Mouse (Mus musculus) embryonic facial prominence, embryonic 11.5 days (tissue): ENCODE data around the gene Srsf12. TPM values are rescaled to one million over a fixed set of nuclear protein-coding genes. Genes with fewer than 3 reads are reported as not detected.
A peak's percentile ranks its signal among the peaks of the same experiment; 100 is the strongest.

Experiments used
- ATAC-seq: fragments of 200-750 bp; cut with Nextera tagmentation; replicated peaks from 2 replicates; pipeline ENCODE4 v1.8.0; 2017; ENCODE audit warnings: low read depth; ENCODE audit not compliant: insufficient number of reproducible peaks, low FRiP score, low TSS enrichment
- DNase-seq: peaks from one replicate; pipeline ENCODE4 v3.0.0-alpha.2; 2015; ENCODE audit warnings: low spot score
- H3K27ac ChIP-seq: fragments of 300-500 bp; sonication (generic); replicated peaks from 2 replicates; pipeline ENCODE4 v1.5.1; 2014; ENCODE audit warnings: mild to moderate bottlenecking, low read depth, low read length, control low read depth
- H3K27me3 ChIP-seq: fragments of 300-500 bp; sonication (generic); 2 replicates; pipeline ENCODE4 v1.6.1; 2014; ENCODE audit warnings: mild to moderate bottlenecking, low read length, moderate library complexity, mixed read lengths; ENCODE audit not compliant: control insufficient read depth, insufficient read depth
- H3K36me3 ChIP-seq: fragments of 300-500 bp; sonication (generic); replicated peaks from 2 replicates; pipeline ENCODE4 v1.6.1; 2014; ENCODE audit warnings: low read depth, mild to moderate bottlenecking, low read length, moderate library complexity, mixed read lengths; ENCODE audit not compliant: control insufficient read depth, insufficient read depth
- H3K4me1 ChIP-seq: fragments of 300-500 bp; sonication (generic); 2 replicates; pipeline ENCODE4 v1.6.1; 2014; ENCODE audit warnings: low read length, mixed read lengths; ENCODE audit not compliant: control insufficient read depth, insufficient read depth
- H3K4me2 ChIP-seq: fragments of 300-500 bp; sonication (generic); 2 replicates; pipeline ENCODE4 v1.6.1; 2014; ENCODE audit warnings: low read depth, mild to moderate bottlenecking, control low read depth, low read length, moderate library complexity
- H3K4me3 ChIP-seq: fragments of 300-500 bp; sonication (generic); 2 replicates; pipeline ENCODE4 v1.5.1; 2014; ENCODE audit warnings: low read depth, low read length, control low read depth
- H3K9ac ChIP-seq: fragments of 300-500 bp; sonication (generic); replicated peaks from 2 replicates; pipeline ENCODE4 v1.6.1; 2014; ENCODE audit warnings: mild to moderate bottlenecking, control low read depth, low read length
- H3K9me3 ChIP-seq: fragments of 300-500 bp; sonication (generic); replicated peaks from 2 replicates; pipeline ENCODE4 v1.6.1; 2016; ENCODE audit warnings: mild to moderate bottlenecking, low read length, inconsistent platforms, mixed read lengths; ENCODE audit not compliant: control insufficient read depth
- WGBS: fragments of 180-500 bp; shearing (Covaris S2); extraction: QIAGEN DNeasy Blood & Tissue Kit; methylation state at CpG from one replicate; pipeline ENCODE4 v1.1.7; 2014; 5-methylcytosine and 5-hydroxymethylcytosine counted together
- polyA plus RNA-seq: library from polyadenylated mRNA; unstranded; fragments of >200 nt; fragmentation: Nextera tagmentation; extraction: Ambion mirVana; gene quantifications from 2 replicates; pipeline ENCODE4 v1.2.1, GENCODE M21; 2014

The Srsf12 gene
- 8.5 and 10.8 TPM in 2 replicates for polyA plus RNA-seq

DNA sequence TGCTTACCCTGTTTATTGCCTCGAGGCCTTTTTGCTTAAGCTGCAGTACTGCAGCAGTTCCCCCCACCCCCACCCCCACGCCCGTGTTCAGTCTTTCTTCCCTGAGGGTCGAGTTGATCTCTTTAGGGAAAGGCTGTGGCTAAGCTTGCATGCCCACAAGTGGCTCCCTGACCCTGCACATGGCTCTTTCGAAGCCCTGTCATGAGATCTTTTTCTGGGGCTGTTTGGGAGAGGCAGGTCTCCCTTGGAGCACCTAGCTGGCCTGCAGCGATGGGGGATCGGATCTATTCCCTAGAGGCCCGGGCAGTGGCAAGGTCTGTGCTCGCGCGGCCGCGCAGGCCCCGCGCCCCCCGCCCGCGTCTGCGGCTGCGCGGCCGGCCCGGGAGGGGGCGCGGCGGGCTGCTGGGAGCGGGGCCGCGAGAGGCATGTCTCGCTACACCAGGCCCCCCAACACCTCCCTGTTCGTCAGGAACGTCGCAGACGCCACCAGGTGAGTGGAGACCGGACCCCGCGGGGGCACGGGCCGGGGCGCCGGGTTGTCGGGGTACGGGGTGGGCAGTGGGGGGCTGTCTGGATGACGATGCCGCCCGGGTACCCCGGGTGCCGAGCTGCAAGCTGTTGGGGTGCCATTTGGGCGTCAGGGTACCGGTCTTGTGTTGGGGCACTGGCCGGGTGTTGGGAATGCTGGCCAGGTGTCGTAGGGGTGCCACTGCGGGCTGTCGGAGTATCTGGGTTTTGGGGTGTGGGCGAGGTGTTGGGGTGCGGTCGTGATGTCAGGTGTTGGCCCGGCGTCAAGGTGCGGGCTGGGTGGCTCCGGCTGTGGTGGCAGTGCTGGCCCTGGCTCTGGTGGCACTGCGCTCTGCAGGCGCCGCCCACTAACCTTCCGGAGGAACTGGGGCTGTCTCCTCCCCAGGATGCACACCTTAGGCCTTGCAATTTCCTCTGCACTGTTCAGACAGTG lies at the start of gene Srsf12:
Gene Srsf12, plus strand, starts transcription at position 111 of the 961 bp plus-strand sequence.
- Histone ChIP-seq H3K4me2 (peak within 1 kb of the TSS; percentile 100), H3K9me3 (no peaks in the 10 kb centered on the region), H3K36me3 (no peaks in the 10 kb centered on the region), H3K27me3 (no peaks in the 10 kb centered on the region), H3K4me1 (no peaks in the 10 kb centered on the region), H3K27ac (no peak within 1 kb of the TSS), H3K4me3 (peak within 1 kb of the TSS; percentile 67), H3K9ac (peak within 1 kb of the TSS; percentile 78)
- ATAC-seq, result peak; percentile 70
- DNase-seq, result peak; percentile 63
- WGBS, result 3% methylated on average over 43 of the region's 65 CpGs

DNA sequence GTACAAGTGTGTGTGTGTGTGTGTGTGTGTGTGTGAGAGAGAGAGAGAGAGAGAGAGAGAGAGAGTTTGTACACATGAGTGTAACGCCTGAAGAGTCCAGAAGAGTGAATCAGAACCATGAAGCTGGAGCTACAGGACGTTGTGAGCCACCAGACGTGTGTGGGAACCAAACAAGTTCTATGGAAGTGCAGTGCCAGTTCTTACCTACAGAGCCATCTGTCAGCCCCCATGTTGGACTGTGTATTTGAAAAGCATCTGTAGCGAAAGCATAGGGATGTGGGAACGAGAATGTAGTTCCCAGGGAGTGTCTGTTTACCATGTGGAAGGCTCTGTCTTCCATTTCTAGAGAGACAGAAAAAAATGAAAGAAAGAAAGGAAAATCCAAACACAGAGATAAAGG lies 25.3 kb upstream of the Srsf12 start:
- Histone ChIP-seq H3K9me3 (no peaks in the 10 kb centered on the region), H3K9ac (no peak overlapping the region), H3K4me2 (no peak overlapping the region), H3K27me3 (no peaks in the 10 kb centered on the region), H3K27ac (no peak overlapping the region), H3K4me1 (no peaks in the 10 kb centered on the region), H3K36me3 (no peaks in the 10 kb centered on the region), H3K4me3 (no peak overlapping the region)
- WGBS, result 75% methylated on average over 5 of the region's 5 CpGs
- no peak for ATAC-seq
- no peak for DNase-seq

DNA sequence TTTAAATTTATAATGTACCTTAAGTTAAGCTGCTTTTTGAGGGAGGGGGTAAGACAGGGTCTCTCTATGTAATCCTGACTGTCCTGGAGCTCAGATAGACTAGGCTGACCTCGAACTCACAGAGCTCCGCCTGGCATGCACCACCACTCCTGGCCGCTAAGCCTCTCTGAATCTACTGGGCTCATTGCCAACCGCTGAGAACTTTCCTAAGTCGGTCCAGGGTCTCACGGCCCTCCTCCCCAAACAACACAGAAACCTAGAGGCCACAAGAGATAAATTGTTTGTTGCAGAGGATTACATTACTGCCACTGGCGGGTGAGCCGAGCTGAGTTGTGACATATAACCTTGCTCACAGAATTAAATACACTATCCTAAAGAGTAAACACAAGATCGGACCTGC lies 20.6 kb upstream of the Srsf12 start:
- no peaks in the 10 kb centered on the region for H3K27me3 ChIP-seq
- ATAC-seq, result no peak
- no peaks in the 10 kb centered on the region for H3K9me3 ChIP-seq
- DNase-seq, result peak; percentile 66
- H3K27ac ChIP-seq, result no peak overlapping the region
- H3K36me3 ChIP-seq, result no peaks in the 10 kb centered on the region
- no peak overlapping the region for H3K4me3 ChIP-seq
- 15% methylated on average over 9 of the region's 9 CpGs for WGBS
- H3K4me1 ChIP-seq, result no peaks in the 10 kb centered on the region
- no peak overlapping the region for H3K9ac ChIP-seq
- H3K4me2 ChIP-seq, result no peak overlapping the region

DNA sequence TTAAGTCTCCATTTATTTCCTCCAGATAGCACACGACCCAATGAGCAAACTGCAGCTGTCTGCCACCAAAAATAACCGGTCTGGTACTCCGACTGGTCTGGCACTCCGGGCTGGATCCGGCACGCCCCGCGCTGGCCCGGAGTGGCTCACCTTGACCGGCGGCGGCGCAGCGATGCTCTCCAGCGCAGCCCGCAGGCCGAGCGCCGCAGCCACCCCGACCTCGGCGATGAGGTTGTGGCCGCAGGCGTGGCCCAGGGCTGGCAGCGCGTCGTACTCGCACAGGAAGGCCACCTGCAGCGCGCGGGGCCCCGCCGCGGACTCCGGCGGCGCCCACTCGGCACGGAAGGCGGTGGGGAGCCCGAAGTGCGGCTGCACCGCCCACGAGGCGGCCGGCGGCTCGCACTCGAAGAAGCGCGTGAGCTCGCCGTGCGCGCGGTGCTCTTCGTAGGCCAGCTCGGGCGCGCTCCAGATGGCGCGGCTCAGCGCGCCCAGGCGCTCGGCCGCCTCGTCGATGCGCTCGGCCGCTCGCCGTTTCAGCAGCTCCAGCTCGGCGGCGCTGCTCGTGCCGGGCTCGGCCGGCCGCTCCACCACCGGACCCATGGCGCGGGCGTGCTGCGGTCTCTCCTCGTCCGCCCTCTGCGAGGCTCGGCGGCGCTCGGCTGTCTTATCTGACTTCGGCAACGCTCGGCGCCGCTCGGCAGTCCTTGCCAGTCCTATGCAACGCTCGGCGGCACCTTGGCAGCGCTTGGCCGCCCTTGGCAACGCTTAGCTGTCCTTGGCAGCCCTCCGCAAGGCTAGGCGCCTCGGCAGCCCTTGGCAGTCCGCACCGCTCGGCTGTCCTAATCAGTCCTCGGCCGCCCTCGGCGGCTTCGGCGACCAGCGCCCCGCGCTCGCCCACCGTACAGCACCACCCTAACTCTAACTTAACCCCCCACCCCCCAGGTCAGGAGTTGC lies 19.7 kb upstream of the Srsf12 start:
- under 1% methylated on average over 119 of the region's 123 CpGs for WGBS
- Histone ChIP-seq H3K36me3 (no peaks in the 10 kb centered on the region), H3K27ac (0 out of 2 replicates have a peak overlapping the region, but pooled peaks have one; percentile 13), H3K4me3 (peak overlapping the region; percentile 64), H3K27me3 (no peaks in the 10 kb centered on the region), H3K4me2 (peak overlapping the region; percentile 94), H3K9ac (peak overlapping the region; percentile 75), H3K9me3 (no peaks in the 10 kb centered on the region), H3K4me1 (no peaks in the 10 kb centered on the region)
- DNase-seq, result peak; percentile 81
- ATAC-seq, result peak; percentile 88

DNA sequence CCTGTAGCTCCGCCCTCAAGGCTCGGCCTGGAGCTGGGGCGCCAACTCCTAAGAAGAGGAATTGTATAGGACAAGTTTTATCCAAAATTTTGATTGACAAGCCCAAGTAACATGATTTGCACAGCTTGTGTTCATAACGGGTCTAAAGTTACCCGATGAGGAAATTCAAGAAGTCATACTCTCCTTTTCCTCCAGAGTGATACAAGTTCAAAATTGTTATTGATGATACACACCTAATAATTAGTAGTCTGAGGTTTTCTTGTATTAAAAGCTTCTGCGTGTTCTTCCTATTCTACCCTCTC lies 19.1 kb upstream of the Srsf12 start, which contains the start of gene Pm20d2:
Gene Pm20d2, minus strand, starts transcription at position 3 of the 302 bp plus-strand sequence.
- peak within 1 kb of the TSS; percentile 64 for H3K4me3 ChIP-seq
- peak within 1 kb of the TSS; percentile 94 for H3K4me2 ChIP-seq
- H3K4me1 ChIP-seq, result no peaks in the 10 kb centered on the region
- DNase-seq, result no peak
- ATAC-seq, result no peak
- no peaks in the 10 kb centered on the region; the same call in 1 of the 2 replicates for H3K9me3 ChIP-seq
- 0 out of 2 replicates have a peak within 1 kb of the TSS, but pooled peaks have one; percentile 13 for H3K27ac ChIP-seq
- no peaks in the 10 kb centered on the region for H3K36me3 ChIP-seq
- 15% methylated on average over 6 of the region's 6 CpGs for WGBS
- peak within 1 kb of the TSS; percentile 75 for H3K9ac ChIP-seq
- H3K27me3 ChIP-seq, result no peaks in the 10 kb centered on the region

DNA sequence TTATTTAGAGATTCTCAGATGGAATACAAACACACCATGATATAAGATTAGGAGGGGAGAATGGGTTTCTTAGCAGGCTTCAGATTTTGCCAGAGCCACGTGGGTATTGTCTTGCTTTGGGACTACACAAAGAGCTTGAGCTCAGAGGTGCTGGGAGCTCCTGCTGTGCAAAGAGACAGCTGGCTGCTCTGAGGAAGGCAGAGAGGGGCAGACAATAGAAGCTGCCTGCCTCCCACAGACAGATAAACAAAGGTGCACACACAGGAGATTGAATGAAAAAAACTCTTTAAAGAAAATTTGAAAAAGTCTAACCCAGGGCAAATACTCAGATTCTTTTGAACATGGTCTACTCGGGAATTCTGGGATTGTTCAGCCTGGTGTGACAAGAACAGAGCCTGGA lies 10.7 kb upstream of the Srsf12 start:
- no peak for DNase-seq
- no peaks in the 10 kb centered on the region for H3K4me1 ChIP-seq
- no peaks in the 10 kb centered on the region for H3K27me3 ChIP-seq
- no peak overlapping the region for H3K4me3 ChIP-seq
- no peak overlapping the region for H3K9ac ChIP-seq
- ATAC-seq, result no peak
- no peaks in the 10 kb centered on the region for H3K36me3 ChIP-seq
- no peak overlapping the region for H3K4me2 ChIP-seq
- 12% methylated on average over 2 of the region's 2 CpGs for WGBS
- H3K9me3 ChIP-seq, result no peaks in the 10 kb centered on the region; the same call in 1 of the 2 replicates
- no peak overlapping the region for H3K27ac ChIP-seq

DNA sequence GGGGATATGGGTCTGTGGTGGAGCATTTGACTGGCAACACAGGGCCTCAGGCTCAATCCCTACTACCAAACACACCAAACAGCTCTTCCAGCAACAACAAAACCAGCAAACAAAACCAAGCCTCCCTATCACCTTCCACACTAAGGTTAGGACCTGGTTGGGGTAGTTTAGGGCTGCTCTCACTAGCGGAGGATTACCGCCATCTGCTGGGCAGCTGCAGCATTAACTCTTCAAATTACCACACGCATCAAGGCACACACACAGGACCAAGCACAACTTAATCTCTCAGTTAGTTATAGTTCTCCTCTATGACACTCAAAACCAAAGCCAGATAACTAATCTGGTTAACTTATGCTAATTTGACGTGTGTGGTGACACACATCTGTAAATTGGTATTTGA lies 4.1 kb upstream of the Srsf12 start:
- Histone ChIP-seq H3K9ac (no peak overlapping the region), H3K36me3 (no peaks in the 10 kb centered on the region), H3K27ac (no peak overlapping the region), H3K27me3 (no peaks in the 10 kb centered on the region), H3K4me2 (no peak overlapping the region), H3K4me3 (no peak overlapping the region), H3K9me3 (no peaks in the 10 kb centered on the region), H3K4me1 (no peaks in the 10 kb centered on the region)
- WGBS, result 2% methylated on average over 4 of the region's 4 CpGs
- no peak for ATAC-seq
- peak; percentile 77 for DNase-seq
